Mouse (Mus musculus) kidney, postnatal 4 days (tissue): ENCODE results near the gene Olfr1489.
"Not testable (repeated sequence)": the region's sequence is repeated elsewhere in the genome, so short reads cannot be mapped to it uniquely, and the experiment has no call there.

Experiments
- DNase-seq, 2 experiments: peaks; one replicate each; pipeline ENCODE4 v3.0.0; 2021; ENCODE audit warnings: mixed read lengths in 2 of 2

Olfr1489 gene

DNA sequence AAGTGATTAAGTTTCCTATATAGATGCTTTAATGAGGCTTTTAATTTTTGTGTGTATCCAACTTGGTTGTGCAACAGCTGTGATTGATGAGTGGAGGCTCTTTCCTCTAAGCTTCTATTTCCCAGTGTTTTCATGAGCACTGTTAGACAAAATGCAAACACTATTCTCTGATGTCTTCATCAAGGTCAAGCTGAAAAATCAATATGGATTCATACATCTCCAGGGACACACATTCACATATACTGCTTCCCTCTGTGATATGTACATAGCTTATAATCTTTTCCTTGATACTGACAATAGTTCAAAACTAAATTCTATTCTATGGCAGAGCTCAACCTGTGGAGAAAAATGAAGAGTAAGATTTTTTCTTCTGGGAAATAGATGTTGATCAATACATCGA, at the start of gene Olfr1489:
TSS of gene Olfr1489 (plus strand) at position 301 of the 400 bp plus-strand sequence.
- no peak for DNase-seq

DNA sequence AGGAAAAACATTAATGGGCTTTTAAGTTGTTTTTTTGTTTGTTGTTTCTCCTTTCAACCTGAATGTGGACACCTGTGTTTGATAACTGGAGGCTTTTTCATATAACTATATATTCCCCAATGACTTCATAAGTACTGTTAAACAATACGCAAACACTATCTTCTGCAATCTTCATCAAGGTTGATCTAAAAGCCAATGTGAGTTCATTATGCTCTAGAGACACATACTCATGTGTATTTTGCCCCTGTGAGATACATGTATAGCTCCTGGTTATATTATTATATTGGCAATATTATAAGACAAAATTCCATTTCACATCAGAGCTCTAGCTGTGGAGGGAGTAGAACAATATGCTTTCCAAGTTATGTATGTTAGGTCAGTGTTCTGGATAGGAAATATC, 48.2 kb upstream of the Olfr1489 start, which contains the start of gene Olfr1484:
TSS of gene Olfr1484 (plus strand) at position 301 of the 400 bp plus-strand sequence.
- DNase-seq = no peak

DNA sequence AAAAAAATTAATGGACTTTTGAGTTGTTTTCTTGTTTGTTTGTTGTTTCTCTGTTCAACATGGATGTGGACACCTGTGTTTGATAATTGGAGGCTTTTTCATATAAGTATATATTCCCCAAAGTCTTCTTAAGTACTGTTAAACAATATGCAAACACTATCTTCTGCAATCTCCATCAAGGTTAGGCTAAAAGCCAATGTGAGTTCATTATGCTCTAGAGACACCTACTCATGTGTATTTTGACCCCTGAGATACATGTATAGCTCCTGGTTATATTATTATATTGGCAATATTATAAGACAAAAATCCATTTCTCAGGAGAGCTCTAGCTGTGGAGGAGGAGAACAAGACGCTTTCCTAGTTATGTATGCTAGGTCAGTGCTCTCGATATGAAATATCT, 14.3 kb upstream of the Olfr1489 start, which contains the start of gene Olfr1487:
TSS of gene Olfr1487 (plus strand) at position 301 of the 400 bp plus-strand sequence.
- not testable (repeated sequence) for DNase-seq

DNA sequence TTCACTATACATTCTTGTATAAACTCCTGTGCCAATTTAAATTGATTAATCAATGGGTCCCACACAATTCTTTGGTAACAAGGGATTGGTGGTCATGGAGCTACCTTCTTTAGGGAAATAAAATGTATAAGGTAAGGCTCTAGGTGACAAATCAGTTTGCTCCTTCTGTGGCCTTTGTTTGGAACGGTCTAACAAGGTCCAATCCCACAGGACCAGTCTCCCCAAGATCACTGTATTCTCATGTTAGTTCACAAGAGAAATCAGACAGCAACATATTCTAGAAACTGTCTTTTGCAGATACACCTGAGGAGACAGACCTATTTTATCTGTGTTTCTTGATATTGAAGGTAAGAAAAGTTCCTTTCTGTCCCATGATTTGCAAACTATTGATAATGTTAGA, 19.4 kb downstream of the Olfr1489 start, which contains the start of gene Olfr1490:
TSS of gene Olfr1490 (plus strand) at position 301 of the 400 bp plus-strand sequence.
- DNase-seq = no peak
